Mouse (Mus musculus): ENCODE measurements around the gene Frs3. TPM values are rescaled to one million over a fixed set of nuclear protein-coding genes. Genes with fewer than 3 reads are reported as not detected.
A peak's percentile ranks its signal among the peaks of the same experiment; 100 is the strongest.

The Frs3 gene
- polyA plus RNA-seq, 1 experiment from 2014 or later, result 28.6 TPM

DNA sequence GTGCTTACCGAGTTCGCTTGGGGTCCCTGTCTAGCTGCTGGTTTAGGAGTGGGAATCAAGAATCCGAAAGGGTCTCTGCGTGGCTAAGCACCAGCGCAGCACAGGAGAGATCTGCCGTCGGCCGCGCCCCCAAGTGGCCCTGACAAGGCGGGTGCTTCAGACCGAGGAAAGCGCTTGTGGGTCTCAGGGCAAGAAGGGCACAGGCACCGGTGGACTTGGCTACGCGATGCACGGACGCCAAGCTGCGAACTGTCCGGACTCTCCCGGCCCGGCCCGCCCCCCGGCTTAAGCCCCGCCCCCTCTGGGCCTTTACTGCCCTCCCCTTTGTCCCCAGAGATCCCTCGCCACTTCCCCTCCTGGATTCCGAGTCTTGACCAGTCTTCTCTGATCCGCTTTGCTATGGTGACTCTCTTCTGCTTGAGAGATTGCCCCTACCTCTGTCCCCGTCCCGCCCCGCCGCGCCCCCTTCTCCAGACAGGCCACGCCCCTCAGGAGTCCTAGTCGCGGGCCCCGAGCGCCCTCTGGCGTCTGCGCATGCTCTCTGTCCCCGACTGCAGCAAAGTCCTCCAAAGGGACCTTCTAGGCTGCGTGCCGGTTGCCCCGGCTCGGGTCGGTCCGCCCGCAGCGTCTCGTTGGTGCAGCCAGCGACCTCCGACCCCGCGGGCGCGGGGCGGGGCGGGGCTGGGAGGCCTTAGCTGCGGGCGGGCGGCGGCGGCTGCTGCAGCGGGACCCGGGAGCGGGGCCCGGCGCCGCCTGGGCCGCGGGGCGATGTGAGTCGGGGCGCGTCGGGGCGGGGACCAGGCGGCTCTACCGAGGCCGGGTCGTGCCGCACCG lies 5.9 kb downstream of the Frs3 start, which contains the start of gene Prickle4:
Prickle4 (minus strand) TSS at position 234 of the 834 bp plus-strand sequence.
- Histone ChIP-seq H3K36me3 (peaks cover 13% of the 10 kb centered on the region), H3K27me3 (peaks cover 26% of the 10 kb centered on the region), H3K27ac (peak within 1 kb of the TSS; percentile 83), H3K4me2 (peak within 1 kb of the TSS; percentile 72), H3K9ac (peak within 1 kb of the TSS; percentile 93), H3K4me1 (replicated peaks) (peaks cover 25% of the 10 kb centered on the region), H3K9me3 (no peaks in the 10 kb centered on the region), H3K4me3 (peak within 1 kb of the TSS; percentile 75)
- WGBS, result under 1% methylated on average over 75 of the region's 82 CpGs
- peak; percentile 95 for ATAC-seq (ENCODE audit: low FRiP score)

DNA sequence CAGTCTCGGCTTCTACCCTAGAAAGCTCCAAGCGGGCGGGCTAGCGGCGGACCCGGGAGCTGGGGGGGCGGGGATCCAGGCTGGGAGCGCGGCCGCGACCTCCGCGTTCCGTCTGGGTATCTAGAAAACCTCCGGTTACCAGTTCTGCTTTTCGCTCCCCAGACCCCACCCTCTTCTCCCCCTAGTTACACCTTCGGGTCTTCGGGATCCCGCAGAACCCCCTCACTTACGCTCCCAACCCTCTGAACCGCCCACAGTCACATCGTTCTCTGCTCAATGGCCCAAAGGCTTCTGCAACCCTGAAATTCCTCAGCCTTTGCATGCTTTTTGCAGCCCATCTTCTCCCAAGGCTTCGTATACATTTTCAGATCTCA lies 6.5 kb downstream of the Frs3 start:
- no peaks in the 10 kb centered on the region for H3K9me3 ChIP-seq
- ATAC-seq (ENCODE audit: low FRiP score), result no peak; the same call in 1 of the 2 replicates
- H3K4me1 ChIP-seq (replicated peaks), result peaks cover 19% of the 10 kb centered on the region
- H3K4me3 ChIP-seq, result peak overlapping the region; percentile 75
- H3K27me3 ChIP-seq, result peaks cover 21% of the 10 kb centered on the region
- peak overlapping the region; percentile 93 for H3K9ac ChIP-seq
- under 1% methylated on average over 21 of the region's 23 CpGs for WGBS
- H3K36me3 ChIP-seq, result peaks cover 19% of the 10 kb centered on the region
- peak overlapping the region; percentile 83 for H3K27ac ChIP-seq
- peak overlapping the region; percentile 72 for H3K4me2 ChIP-seq

DNA sequence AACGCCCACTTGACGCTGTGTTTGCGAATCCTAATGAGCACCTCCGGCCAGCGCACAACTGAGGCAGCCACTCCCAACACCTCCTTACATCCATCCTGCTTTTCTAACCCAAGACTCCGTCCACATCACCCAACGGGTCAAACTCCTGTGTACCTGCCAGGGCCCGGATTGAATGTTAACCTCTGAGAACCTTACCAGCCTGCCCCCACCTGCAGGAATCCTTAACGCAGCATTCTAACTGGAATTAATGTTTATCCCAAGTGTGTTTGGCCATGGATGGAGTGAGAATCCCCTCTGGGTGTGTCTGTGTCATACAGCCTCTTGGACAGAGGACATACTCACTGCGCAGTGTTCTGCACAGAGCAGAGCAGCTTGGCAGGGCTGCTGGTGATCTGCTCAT lies 9.3 kb downstream of the Frs3 start:
- no peak overlapping the region for H3K9ac ChIP-seq
- peaks cover 44% of the 10 kb centered on the region for H3K36me3 ChIP-seq
- peaks cover 17% of the 10 kb centered on the region for H3K4me1 ChIP-seq (replicated peaks)
- no peaks in the 10 kb centered on the region for H3K9me3 ChIP-seq
- H3K27me3 ChIP-seq, result peaks cover 21% of the 10 kb centered on the region
- ATAC-seq (ENCODE audit: low FRiP score), result no peak
- no peak overlapping the region for H3K4me2 ChIP-seq
- no peak overlapping the region for H3K4me3 ChIP-seq
- H3K27ac ChIP-seq, result no peak overlapping the region
- 88% methylated on average over 10 of the region's 10 CpGs for WGBS

DNA sequence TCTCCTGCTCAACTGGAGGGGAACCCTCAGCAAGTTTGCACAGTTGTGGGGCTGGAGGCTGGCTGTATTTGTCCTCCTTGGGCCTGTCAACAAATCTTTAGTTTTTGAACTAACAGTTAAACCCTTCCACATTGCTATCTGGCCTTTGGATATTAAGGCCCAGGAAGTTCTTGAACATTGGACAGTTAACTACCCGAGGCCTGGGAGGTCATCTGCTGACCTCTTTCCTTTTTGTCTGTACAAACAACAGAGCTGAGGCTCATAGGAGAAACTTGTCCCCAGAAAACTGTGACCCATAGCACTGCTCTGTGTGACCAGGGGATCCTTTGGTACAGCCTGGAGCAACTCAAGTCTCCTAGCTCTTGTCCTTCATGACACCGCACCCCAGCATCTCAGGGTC lies 10.2 kb downstream of the Frs3 start:
- WGBS, result 77% methylated on average over 2 of the region's 2 CpGs
- Histone ChIP-seq H3K9ac (no peak overlapping the region), H3K4me3 (no peak overlapping the region), H3K9me3 (no peaks in the 10 kb centered on the region), H3K4me2 (no peak overlapping the region), H3K36me3 (peaks cover 52% of the 10 kb centered on the region), H3K4me1 (replicated peaks) (peaks cover 12% of the 10 kb centered on the region), H3K27ac (no peak overlapping the region), H3K27me3 (peaks cover 19% of the 10 kb centered on the region)
- no peak for ATAC-seq (ENCODE audit: low FRiP score)

DNA sequence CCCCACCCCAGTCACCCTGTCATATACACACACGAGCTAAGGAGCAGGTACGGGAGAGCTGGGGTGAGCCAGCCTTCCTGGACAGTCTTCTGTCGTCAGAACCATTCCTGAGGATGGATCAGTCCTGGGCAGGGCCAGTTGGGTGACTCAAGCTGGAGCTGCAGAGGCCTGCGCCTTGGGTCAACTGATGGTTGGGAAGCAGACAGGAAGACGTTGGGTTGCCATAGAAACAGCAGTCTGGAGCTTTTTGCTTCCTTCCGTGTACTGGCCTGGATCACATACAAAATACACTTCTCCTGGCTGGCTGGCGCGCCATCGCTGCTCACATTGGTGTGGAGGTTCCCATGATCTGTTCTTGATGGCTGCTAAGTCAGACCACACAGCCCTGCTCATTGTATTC lies 13.0 kb downstream of the Frs3 start:
- ATAC-seq (ENCODE audit: low FRiP score), result no peak
- 72% methylated on average over 9 of the region's 9 CpGs for WGBS
- Histone ChIP-seq H3K4me3 (no peak overlapping the region), H3K4me2 (no peak overlapping the region), H3K27me3 (peaks cover 19% of the 10 kb centered on the region), H3K36me3 (peaks cover 59% of the 10 kb centered on the region), H3K4me1 (replicated peaks) (0 out of 2 replicates have a peak, but pooled peaks cover 2% of the 10 kb centered on the region), H3K9ac (no peak overlapping the region), H3K27ac (no peak overlapping the region), H3K9me3 (no peaks in the 10 kb centered on the region)

DNA sequence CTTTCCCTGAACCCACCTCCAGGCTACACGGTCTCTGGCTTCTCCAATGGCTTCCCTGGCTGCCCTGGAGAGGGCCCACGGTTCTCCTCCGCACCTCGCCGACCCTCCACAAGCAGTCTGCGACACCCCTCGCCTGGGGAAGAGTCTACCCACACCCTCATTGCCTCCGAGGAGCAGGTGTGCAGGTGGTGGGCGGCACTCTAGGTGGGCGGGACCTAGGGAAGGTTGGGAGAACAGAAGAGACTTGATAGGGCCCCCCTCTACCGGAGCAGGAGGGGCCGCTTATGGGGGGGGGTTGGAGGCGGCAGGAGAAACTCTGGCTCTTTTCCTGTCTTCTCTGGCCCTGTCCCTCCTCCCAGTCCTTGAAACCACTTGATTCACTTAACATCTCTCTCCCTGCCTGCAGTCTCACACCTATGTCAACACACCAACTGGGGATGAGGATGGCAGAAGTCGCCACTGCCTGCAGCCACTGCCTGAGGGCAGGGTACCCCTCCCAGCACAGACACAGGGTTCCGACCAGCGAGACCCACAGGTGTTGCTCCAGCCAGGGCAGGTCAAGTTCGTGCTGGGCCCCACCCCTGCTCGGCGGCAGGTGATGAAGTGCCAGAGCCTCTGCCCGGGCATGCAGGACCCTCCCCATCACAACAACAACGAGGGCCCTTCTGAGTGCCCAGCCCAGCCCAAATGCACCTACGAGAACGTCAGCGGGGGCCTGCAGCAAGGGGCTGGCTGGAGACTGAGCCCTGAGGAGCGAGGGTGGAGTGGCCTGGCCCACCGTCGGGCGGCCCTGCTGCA lies 13.9 kb downstream of the Frs3 start:
- Histone ChIP-seq H3K4me2 (no peak overlapping the region), H3K9me3 (no peaks in the 10 kb centered on the region), H3K36me3 (peaks cover 59% of the 10 kb centered on the region), H3K4me1 (replicated peaks) (0 out of 2 replicates have a peak, but pooled peaks cover 2% of the 10 kb centered on the region), H3K9ac (no peak overlapping the region), H3K4me3 (no peak overlapping the region), H3K27ac (no peak overlapping the region), H3K27me3 (peaks cover 19% of the 10 kb centered on the region)
- WGBS, result 46% methylated on average over 28 of the region's 28 CpGs
- ATAC-seq (ENCODE audit: low FRiP score), result no peak; the same call in 1 of the 2 replicates

DNA sequence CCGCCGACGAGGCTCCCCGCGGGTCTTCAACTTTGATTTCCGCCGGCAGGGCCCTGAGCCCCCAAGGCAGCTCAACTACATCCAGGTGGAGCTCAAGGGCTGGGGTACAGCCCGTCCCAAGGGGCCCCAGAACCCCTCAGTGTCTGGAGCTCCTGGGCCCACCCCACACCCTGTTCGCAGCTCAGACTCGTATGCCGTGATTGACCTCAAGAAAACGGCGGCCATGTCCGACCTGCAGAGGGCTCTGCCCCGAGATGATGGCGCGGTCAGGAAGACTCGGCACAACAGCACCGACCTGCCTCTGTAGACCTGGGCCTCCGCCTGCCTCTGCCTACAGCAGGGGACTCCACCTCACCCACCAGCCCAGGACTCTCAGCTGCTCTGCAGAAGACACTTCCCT lies 14.7 kb downstream of the Frs3 start:
- H3K27me3 ChIP-seq, result peaks cover 19% of the 10 kb centered on the region
- no peak overlapping the region for H3K27ac ChIP-seq
- no peak for ATAC-seq (ENCODE audit: low FRiP score)
- WGBS, result 29% methylated on average over 20 of the region's 20 CpGs
- no peaks in the 10 kb centered on the region for H3K9me3 ChIP-seq
- H3K36me3 ChIP-seq, result peaks cover 56% of the 10 kb centered on the region
- H3K4me1 ChIP-seq (replicated peaks), result 0 out of 2 replicates have a peak, but pooled peaks cover 2% of the 10 kb centered on the region
- no peak overlapping the region for H3K9ac ChIP-seq
- H3K4me3 ChIP-seq, result no peak overlapping the region
- no peak overlapping the region for H3K4me2 ChIP-seq

DNA sequence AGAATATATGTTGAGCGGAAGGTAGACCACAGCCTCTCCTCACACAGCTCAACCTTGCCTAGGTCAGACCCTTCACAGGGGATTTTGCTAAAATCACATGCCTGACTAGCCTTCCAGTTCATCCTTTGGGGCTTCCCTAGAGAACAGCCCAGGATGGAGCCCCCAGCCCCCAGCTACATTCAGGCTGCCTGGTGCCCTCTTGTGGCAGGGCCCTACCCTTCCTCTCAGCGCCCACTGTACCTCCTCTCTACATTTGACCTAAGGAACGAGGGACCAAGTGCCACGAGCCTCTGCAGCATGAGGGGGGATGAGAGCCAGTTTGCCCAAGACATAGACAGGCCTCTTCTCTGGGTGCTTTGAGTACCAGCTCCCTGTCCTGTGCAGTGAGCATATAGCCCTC lies 15.9 kb downstream of the Frs3 start:
- Histone ChIP-seq H3K4me1 (replicated peaks) (0 out of 2 replicates have a peak, but pooled peaks cover 2% of the 10 kb centered on the region), H3K36me3 (peaks cover 47% of the 10 kb centered on the region), H3K9ac (no peak overlapping the region), H3K4me2 (no peak overlapping the region), H3K4me3 (no peak overlapping the region), H3K27ac (no peak overlapping the region), H3K27me3 (peaks cover 19% of the 10 kb centered on the region), H3K9me3 (no peaks in the 10 kb centered on the region)
- no peak for ATAC-seq (ENCODE audit: low FRiP score)
- 91% methylated on average over 4 of the region's 4 CpGs for WGBS

DNA sequence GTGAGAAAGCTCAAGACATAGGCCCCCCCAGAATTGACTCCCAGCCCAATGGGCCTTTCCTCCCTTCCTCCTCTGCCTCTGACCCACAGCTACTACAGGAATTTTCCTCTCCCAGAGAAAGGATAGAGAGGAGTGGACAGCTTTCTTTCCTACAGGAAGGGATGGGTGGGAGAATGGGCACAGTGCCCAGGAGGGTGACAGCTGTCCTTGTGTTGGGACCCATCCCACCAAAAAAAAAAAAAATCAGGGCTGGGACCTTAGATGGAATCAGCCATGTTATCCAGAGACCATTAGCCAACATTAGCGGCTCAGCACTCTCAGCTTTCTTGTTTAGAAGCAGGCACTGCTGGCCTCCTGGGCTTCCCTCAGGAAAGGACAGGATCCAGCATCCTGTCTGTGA lies 17.4 kb downstream of the Frs3 start:
- H3K4me1 ChIP-seq (replicated peaks), result 0 out of 2 replicates have a peak, but pooled peaks cover 2% of the 10 kb centered on the region
- no peak overlapping the region for H3K27ac ChIP-seq
- peaks cover 19% of the 10 kb centered on the region for H3K27me3 ChIP-seq
- 89% methylated on average over 1 of the region's 1 CpGs for WGBS
- H3K9ac ChIP-seq, result no peak overlapping the region
- ATAC-seq (ENCODE audit: low FRiP score), result no peak
- peaks cover 34% of the 10 kb centered on the region for H3K36me3 ChIP-seq
- H3K9me3 ChIP-seq, result no peaks in the 10 kb centered on the region
- H3K4me2 ChIP-seq, result no peak overlapping the region
- H3K4me3 ChIP-seq, result no peak overlapping the region

DNA sequence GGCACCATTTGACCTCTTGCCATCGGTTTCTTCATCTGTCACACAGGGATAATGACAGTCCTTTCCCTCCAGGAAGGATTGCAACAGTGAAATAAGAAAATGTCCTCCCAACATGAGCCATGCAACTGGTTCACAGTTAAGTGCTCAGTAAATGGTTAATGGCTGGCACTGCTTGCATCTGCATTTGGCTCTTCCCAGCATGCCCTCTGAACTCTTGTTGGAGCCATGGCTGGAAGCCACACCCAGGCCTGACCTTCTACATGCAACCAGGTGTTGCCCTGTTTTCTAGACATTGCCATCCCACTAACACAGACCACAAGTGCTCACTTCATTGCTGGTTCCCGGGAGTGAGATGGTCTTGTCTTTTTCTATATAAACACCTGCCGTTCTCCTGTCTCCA lies 19.1 kb downstream of the Frs3 start:
- ATAC-seq (ENCODE audit: low FRiP score), result no peak
- 88% methylated on average over 3 of the region's 3 CpGs for WGBS
- no peak overlapping the region for H3K27ac ChIP-seq
- H3K9ac ChIP-seq, result no peak overlapping the region
- no peaks in the 10 kb centered on the region for H3K4me1 ChIP-seq (replicated peaks)
- peaks cover 17% of the 10 kb centered on the region for H3K36me3 ChIP-seq
- H3K27me3 ChIP-seq, result peaks cover 10% of the 10 kb centered on the region
- no peak overlapping the region for H3K4me3 ChIP-seq
- H3K9me3 ChIP-seq, result no peaks in the 10 kb centered on the region
- no peak overlapping the region for H3K4me2 ChIP-seq

DNA sequence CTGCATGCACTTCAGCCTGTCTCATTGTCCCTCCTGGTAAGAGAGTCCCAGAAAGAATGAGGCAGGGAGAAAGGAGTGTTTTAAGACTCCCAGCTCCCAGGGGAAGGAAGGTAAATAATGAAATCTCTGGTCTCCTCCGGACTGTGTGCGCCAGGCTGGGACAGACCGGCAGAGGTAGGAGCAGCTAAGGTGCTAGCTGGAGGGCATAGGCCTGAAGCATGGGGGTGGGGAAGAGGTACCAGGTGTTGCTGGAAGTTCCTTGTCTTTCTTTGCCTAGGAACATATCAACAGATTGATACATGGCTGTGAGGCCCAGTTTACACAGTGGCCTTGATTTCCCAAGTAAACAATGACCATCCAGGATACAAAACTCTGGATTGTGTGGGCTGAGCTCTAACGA lies 20.1 kb downstream of the Frs3 start:
- 0 out of 2 replicates have a peak, but pooled peaks cover 4% of the 10 kb centered on the region for H3K27me3 ChIP-seq
- no peak overlapping the region for H3K4me3 ChIP-seq
- no peak overlapping the region for H3K27ac ChIP-seq
- H3K4me1 ChIP-seq (replicated peaks), result no peaks in the 10 kb centered on the region
- no peak overlapping the region for H3K9ac ChIP-seq
- no peaks in the 10 kb centered on the region for H3K9me3 ChIP-seq
- H3K4me2 ChIP-seq, result no peak overlapping the region
- no peak for ATAC-seq (ENCODE audit: low FRiP score)
- 82% methylated on average over 4 of the region's 4 CpGs for WGBS
- H3K36me3 ChIP-seq, result peaks cover 7% of the 10 kb centered on the region; the same call in 1 of the 2 replicates

DNA sequence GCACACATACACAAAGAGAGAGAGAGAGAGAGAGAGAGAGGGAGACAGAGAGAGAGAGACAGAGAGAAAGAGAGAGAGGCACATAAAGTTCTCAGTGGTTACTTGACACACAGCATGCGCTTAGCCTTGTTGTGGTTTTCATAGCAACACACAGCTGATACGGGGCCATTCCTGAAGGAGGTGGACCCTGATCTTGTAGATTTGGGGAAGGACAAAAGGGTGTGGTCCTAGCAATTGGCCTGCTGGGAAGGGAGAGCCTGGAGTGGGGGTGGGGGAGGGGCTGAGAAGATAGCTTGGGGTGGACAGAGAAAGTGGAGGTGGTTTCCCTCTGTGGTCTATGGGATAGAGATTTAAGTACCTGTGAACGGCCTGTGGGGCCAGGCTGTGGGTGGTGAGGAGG lies 21.2 kb downstream of the Frs3 start:
- Histone ChIP-seq H3K27me3 (0 out of 2 replicates have a peak, but pooled peaks cover 4% of the 10 kb centered on the region), H3K4me2 (no peak overlapping the region), H3K9me3 (no peaks in the 10 kb centered on the region), H3K9ac (no peak overlapping the region), H3K4me1 (replicated peaks) (no peaks in the 10 kb centered on the region), H3K27ac (no peak overlapping the region), H3K4me3 (no peak overlapping the region), H3K36me3 (peaks cover 1% of the 10 kb centered on the region; the same call in 1 of the 2 replicates)
- ATAC-seq (ENCODE audit: low FRiP score), result no peak
- WGBS, result 79% methylated on average over 3 of the region's 3 CpGs

Measured in hindbrain, embryonic 13.5 days (tissue).